Mouse (Mus musculus) stomach, embryonic 15.5 days (tissue): ENCODE results near the gene Sept9. TPM values are rescaled to one million over a fixed set of nuclear protein-coding genes. Genes with fewer than 3 reads are reported as not detected.

Experiments used
- ATAC-seq: fragments of 200-750 bp; cut with Nextera tagmentation; 2 replicates; pipeline ENCODE4 v1.8.0; 2017; ENCODE audit warnings: low read depth, moderate number of reproducible peaks, moderate TSS enrichment; ENCODE audit not compliant: insufficient read depth, low FRiP score
- H3K27ac ChIP-seq: fragments of 300-500 bp; sonication (generic); 2 replicates; pipeline ENCODE4 v1.5.1; 2015; ENCODE audit warnings: mild to moderate bottlenecking, inconsistent platforms
- H3K27me3 ChIP-seq: fragments of 300-500 bp; sonication (generic); replicated peaks from 2 replicates; pipeline ENCODE4 v1.6.1; 2015; ENCODE audit warnings: inconsistent platforms
- H3K36me3 ChIP-seq: fragments of 300-500 bp; sonication (generic); 2 replicates; pipeline ENCODE4 v1.6.1; 2015; ENCODE audit warnings: inconsistent platforms
- H3K4me1 ChIP-seq: fragments of 300-500 bp; sonication (generic); 2 replicates; pipeline ENCODE4 v1.6.1; 2015; ENCODE audit warnings: inconsistent platforms
- H3K4me2 ChIP-seq: fragments of 300-500 bp; sonication (generic); 2 replicates; pipeline ENCODE4 v1.6.1; 2015; ENCODE audit warnings: mild to moderate bottlenecking, inconsistent platforms
- H3K4me3 ChIP-seq: fragments of 300-500 bp; sonication (generic); replicated peaks from 2 replicates; pipeline ENCODE4 v1.5.1; 2015; ENCODE audit warnings: inconsistent platforms
- H3K9ac ChIP-seq: fragments of 300-500 bp; sonication (generic); 2 replicates; pipeline ENCODE4 v1.6.1; 2015; ENCODE audit warnings: inconsistent platforms
- H3K9me3 ChIP-seq: fragments of 300-500 bp; sonication (generic); 2 replicates; pipeline ENCODE4 v1.6.1; 2016; ENCODE audit warnings: inconsistent platforms
- WGBS: fragments of 180-500 bp; shearing (Covaris S2); methylation state at CpG from one replicate; pipeline ENCODE4 v1.1.7; 2015; 5-methylcytosine and 5-hydroxymethylcytosine counted together
- polyA plus RNA-seq: library from polyadenylated mRNA; unstranded; fragments of >200 nt; fragmentation: Nextera tagmentation; extraction: Ambion mirVana; gene quantifications from 2 replicates; pipeline ENCODE4 v1.2.1, GENCODE M21; 2015

Gene Sept9
- polyA plus RNA-seq, 1 experiment from 2014 or later = 107 TPM

DNA sequence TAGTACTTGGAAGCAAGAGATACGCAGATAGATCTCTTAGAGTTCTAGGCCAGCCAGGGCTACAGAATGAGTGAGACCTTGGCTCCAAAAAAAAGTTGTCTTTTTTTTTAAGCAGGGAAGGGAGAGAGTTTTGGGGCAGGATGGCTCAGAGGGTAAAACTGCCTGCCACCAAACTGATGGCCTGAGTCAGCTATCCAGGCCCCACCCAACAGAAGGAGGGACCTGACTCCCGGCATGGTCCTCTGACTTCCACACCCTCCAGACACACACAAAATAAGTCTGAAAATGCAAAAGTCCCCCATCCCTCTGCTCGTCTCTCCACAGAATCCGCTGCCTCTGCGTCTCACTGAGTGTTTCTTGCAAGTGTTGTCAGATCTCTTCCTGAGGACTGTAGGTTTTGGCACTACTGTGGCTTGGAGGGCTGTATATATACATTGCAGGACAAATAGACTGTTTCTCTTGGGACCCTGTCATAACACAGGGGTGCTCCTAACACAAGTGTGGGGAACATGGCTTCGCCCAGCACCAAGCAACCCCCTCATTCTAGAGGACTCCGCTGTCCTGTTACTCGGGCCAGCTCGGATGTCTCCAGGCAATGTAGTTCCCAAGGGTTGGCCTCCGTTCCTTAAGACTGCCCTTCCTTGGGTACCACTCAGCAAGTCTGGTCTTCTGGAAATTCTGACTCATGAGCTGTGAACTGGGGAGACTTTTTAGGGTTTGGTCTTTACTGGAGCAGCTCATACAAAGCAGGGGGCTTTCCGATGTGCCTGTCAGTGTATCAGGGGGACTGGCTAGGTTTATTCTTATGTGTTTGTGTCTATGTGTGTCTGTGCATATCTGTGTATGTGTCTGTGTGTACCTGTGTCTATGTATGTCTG lies 41.6 kb downstream of the Sept9 start:
- no peak overlapping the region for H3K4me3 ChIP-seq
- no peak overlapping the region for H3K27ac ChIP-seq
- no peak overlapping the region for H3K4me2 ChIP-seq
- H3K9ac ChIP-seq = no peak overlapping the region
- no peaks in the 10 kb centered on the region for H3K36me3 ChIP-seq
- no peaks in the 10 kb centered on the region for H3K27me3 ChIP-seq
- 80% methylated on average over 11 of the region's 11 CpGs for WGBS
- H3K9me3 ChIP-seq = no peaks in the 10 kb centered on the region
- peaks cover 7% of the 10 kb centered on the region for H3K4me1 ChIP-seq
- no peak for ATAC-seq

GRCm38 (mm10) chr11:117242339-117243084 lies 43.1 kb downstream of the Sept9 start:
- 73% methylated on average over 10 of the region's 10 CpGs for WGBS
- Histone ChIP-seq H3K9ac (no peak overlapping the region), H3K4me3 (no peak overlapping the region), H3K9me3 (no peaks in the 10 kb centered on the region), H3K4me2 (no peak overlapping the region), H3K4me1 (peaks cover 9% of the 10 kb centered on the region; the same call in 1 of the 2 replicates), H3K27me3 (no peaks in the 10 kb centered on the region), H3K36me3 (no peaks in the 10 kb centered on the region), H3K27ac (no peak overlapping the region)
- ATAC-seq = no peak

DNA sequence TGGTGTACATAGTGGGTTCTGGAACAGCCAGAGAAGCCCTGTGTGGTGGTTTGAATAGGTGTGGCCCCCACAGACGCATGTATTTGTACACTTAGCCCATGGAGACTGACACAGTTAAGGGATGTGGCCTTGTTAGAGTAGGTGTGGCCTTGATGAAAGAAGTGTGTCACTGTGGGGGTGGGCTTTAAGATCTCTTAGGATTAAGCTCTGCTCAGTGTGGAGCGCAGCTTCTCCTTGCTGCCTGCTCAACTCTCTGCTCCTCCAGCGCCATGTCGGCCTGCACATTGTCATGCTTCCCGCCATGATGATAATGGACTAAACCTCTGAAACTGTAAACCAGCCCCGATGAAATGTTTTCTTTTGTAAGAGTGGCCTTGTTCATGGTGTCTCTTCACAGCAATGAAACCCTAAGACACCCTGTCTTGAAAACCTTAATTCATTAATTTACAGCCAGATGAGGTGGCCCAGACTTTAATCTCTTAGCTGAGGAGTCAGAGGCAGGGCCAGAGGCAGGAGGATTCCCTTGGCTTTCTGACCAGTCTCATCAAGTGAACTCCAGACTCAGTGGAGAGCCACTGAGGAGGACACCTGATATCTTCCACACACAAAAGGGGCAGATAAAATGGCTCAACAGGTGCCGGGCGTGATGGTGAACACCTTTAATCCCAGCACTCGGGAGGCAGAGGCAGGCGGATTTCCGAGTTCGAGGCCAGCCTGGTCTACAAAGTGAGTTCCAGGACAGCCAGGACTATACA lies 44.3 kb downstream of the Sept9 start:
- no peak overlapping the region for H3K4me2 ChIP-seq
- H3K9me3 ChIP-seq = no peaks in the 10 kb centered on the region
- H3K27me3 ChIP-seq = no peaks in the 10 kb centered on the region
- no peak overlapping the region for H3K9ac ChIP-seq
- WGBS = 78% methylated on average over 12 of the region's 12 CpGs
- no peak for ATAC-seq
- H3K27ac ChIP-seq = no peak overlapping the region
- H3K36me3 ChIP-seq = no peaks in the 10 kb centered on the region
- H3K4me1 ChIP-seq = peaks cover 8% of the 10 kb centered on the region; the same call in 1 of the 2 replicates
- no peak overlapping the region for H3K4me3 ChIP-seq

DNA sequence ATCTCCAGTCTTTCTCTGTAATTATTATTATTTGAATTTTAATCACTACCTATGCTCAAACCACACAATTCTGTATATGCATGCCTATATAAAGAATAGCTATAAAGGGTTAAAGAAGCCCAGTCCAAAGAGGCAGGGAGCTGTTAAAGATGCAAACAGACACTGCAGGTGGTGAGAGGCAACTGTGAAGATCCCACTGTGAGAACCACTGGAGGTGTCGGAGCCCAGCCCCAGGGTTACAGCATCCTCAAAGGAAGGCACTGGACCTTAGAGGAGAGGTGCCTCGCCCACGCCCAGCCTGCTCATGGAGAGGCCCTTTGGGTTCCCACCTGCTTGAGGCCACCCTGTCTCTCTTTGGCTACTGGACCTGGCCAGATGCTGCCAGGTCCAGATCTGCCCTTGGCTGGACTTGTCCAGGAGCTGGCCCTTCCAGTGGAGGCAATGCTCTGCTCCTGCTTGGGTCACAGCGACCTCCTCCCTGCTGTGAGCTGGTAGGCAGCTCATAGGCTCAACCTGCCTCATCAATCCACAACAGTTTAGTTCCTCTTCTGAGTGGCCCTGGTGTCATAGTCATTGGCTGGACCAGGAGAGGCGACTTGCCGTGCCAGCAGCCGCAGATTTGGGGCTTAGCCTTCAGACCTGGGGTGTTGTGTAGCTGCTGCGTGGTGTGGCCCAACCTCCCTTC lies 45.7 kb downstream of the Sept9 start:
- H3K4me3 ChIP-seq = no peak overlapping the region
- H3K36me3 ChIP-seq = no peaks in the 10 kb centered on the region
- WGBS = 74% methylated on average over 8 of the region's 8 CpGs
- H3K9ac ChIP-seq = no peak overlapping the region
- H3K4me1 ChIP-seq = peaks cover 21% of the 10 kb centered on the region; the same call in 1 of the 2 replicates
- no peaks in the 10 kb centered on the region for H3K9me3 ChIP-seq
- no peak for ATAC-seq
- H3K27ac ChIP-seq = no peak overlapping the region
- H3K4me2 ChIP-seq = no peak overlapping the region
- no peaks in the 10 kb centered on the region for H3K27me3 ChIP-seq

DNA sequence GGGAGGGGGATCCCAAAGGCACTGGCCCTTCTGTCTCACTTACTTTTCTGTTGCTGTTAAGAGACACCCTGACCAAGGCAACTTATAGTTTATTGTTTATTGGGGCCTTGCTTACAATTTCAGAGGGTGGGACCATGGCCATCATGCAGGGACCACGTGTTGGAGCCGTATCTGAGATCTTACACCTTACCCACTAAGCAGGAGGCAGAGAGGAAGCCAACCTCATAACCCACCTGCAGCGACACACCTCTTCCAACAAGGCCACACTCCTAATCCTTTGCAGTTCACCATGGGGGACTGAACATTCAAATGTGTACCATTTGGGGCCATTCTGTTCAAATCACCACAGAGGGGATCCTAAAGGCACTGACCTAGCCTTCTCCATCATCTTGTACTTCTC lies 46.4 kb downstream of the Sept9 start:
- Histone ChIP-seq H3K36me3 (no peaks in the 10 kb centered on the region), H3K4me3 (no peak overlapping the region), H3K4me2 (no peak overlapping the region), H3K9me3 (no peaks in the 10 kb centered on the region), H3K27ac (no peak overlapping the region), H3K4me1 (peaks cover 20% of the 10 kb centered on the region; the same call in 1 of the 2 replicates), H3K27me3 (no peaks in the 10 kb centered on the region), H3K9ac (no peak overlapping the region)
- ATAC-seq = no peak
- 76% methylated on average over 3 of the region's 3 CpGs for WGBS

DNA sequence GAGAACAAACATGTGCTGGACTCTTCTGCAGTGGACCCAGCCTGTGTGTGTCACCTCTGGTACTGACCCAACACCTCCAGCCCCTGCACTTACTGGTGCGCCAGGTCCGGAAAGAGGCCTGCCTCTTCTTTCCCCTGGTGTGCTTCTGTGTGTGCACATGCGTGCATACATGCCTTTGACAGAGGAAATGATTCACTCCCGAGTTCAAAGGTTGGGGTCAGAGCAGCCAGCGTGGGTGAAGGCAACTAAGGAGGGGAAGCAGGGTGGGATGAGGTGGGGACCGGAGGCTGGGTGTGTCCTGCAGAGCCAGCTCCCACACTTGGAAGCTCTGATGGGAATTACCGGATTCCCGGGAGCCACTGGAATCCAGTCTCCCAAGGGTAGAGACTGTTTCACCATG lies 46.8 kb downstream of the Sept9 start:
- H3K27me3 ChIP-seq = no peaks in the 10 kb centered on the region
- 49% methylated on average over 8 of the region's 8 CpGs for WGBS
- H3K9me3 ChIP-seq = no peaks in the 10 kb centered on the region
- H3K9ac ChIP-seq = no peak overlapping the region
- H3K4me1 ChIP-seq = peaks cover 23% of the 10 kb centered on the region; the same call in 1 of the 2 replicates
- no peak for ATAC-seq
- no peak overlapping the region for H3K4me2 ChIP-seq
- H3K27ac ChIP-seq = no peak overlapping the region
- H3K4me3 ChIP-seq = no peak overlapping the region
- H3K36me3 ChIP-seq = no peaks in the 10 kb centered on the region

DNA sequence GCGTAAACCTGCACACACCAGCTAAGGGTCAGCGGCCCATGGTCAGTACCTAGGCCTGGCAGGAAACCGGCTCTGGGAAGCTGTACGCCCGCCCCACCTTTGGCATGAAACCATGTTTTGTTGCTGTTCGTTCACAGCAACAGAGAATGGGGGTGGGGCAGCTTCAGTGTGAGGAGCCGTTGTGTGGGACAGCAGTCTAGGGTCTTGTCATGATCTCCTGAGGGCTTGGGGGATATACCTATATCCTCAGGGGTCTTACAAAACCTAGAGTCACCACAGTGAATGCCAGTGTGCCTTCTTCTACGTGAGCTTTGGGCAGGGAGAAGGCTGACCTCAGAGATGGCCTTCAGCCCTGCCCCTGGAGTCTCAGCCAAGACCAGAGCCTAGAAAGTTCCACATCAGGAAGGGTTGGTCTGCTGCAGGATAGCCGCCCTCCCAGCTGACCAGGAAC lies 47.5 kb downstream of the Sept9 start:
- no peak overlapping the region for H3K4me2 ChIP-seq
- no peak overlapping the region for H3K4me3 ChIP-seq
- H3K27ac ChIP-seq = no peak overlapping the region
- H3K4me1 ChIP-seq = peaks cover 27% of the 10 kb centered on the region; the same call in 1 of the 2 replicates
- no peaks in the 10 kb centered on the region for H3K36me3 ChIP-seq
- ATAC-seq = no peak
- no peak overlapping the region for H3K9ac ChIP-seq
- no peaks in the 10 kb centered on the region for H3K27me3 ChIP-seq
- WGBS = 81% methylated on average over 9 of the region's 9 CpGs
- no peaks in the 10 kb centered on the region for H3K9me3 ChIP-seq

DNA sequence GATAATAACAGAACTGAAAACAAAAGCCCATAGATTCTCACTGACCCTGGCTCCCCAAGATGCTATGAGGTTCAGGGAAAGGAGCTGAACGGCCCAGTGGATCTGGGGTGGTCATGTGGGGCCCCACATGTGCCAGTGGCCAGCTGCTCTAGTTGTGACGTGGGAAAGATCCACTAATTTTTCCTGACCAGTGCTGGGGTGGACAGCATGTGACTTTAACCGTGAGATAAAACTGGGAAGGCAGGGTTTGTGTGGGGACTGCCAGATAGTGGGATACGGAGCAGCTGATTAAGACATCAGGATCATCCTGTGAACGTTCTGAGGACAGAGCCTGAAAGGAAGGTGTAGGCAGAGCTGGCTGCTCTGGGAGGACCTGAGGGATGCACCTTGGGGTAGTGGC lies 48.1 kb downstream of the Sept9 start:
- no peak for ATAC-seq
- H3K4me1 ChIP-seq = peaks cover 27% of the 10 kb centered on the region; the same call in 1 of the 2 replicates

DNA sequence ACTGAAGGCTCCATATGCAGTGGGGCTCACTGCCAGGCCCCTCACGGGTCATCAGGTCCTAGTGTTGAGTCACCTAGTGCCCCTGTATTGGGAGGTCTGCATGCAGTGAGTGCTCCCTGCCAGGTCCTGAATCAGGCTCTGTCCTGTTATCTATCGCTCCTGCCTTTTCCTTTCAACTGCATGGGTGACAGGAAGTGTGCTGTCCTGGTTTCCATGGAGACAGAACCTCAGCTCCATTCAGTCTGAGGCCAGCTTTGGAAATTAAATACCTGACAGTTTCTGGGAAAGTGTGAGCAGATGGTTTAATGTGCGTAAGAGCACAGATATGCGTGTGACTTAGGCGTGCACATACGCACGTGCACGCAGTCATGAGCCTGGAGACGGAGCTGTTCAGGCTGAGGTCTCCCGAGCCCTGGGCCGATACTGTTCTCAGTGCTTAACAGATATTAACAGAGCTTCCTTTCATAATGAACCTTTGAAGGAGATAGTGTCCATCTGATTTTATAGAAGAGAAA lies 49.3 kb downstream of the Sept9 start:
- no peaks in the 10 kb centered on the region for H3K36me3 ChIP-seq
- no peaks in the 10 kb centered on the region for H3K9me3 ChIP-seq
- no peaks in the 10 kb centered on the region for H3K27me3 ChIP-seq
- H3K4me2 ChIP-seq = no peak overlapping the region
- H3K4me1 ChIP-seq = peaks cover 39% of the 10 kb centered on the region
- peak overlapping the region; percentile 48; the same call in 1 of the 2 replicates for H3K27ac ChIP-seq
- WGBS = 30% methylated on average over 11 of the region's 11 CpGs
- no peak overlapping the region for H3K4me3 ChIP-seq
- ATAC-seq = peak; percentile 33; the same call in 1 of the 2 replicates
- H3K9ac ChIP-seq = no peak overlapping the region

More for the DNA sequence above, 48.1 kb downstream of the Sept9 start:
- Histone ChIP-seq H3K9me3 (no peaks in the 10 kb centered on the region), H3K4me3 (no peak overlapping the region), H3K9ac (no peak overlapping the region), H3K27ac (no peak overlapping the region), H3K4me2 (no peak overlapping the region), H3K27me3 (no peaks in the 10 kb centered on the region), H3K36me3 (no peaks in the 10 kb centered on the region)
- WGBS = 61% methylated on average over 5 of the region's 5 CpGs

DNA sequence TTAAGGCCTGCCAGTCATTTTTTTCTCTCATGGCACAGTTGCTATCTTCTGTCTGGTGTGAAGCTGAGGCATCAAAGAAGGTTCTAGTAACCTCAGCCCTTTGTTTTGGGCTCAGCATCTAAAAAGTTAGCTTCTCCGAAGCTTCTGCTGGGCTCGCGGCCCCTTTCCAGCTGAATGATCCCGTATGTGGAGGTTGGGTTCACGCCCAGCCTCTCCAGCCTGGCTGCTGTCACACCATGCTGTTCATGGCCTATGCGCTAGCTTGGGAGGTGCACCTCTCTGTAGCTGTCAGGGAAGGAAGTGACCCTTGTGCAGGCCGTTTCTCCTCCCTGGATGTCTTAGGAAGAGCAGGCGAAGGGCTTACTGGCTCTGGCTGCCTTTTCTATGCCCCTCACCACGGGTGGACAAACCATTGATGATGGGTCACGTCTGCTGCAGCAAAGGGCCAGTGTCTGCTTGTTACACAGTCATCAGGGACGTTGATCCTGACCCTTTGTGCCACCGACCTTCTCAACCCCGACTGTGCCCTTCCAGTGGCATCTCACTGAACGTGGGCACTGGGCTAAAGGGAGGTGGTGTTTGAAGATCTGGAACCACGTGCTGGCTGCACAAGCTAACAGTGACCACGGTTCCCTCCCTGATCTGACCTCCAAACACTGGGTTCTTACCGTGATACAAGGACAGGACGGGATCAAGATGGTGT lies 50.0 kb downstream of the Sept9 start:
- Histone ChIP-seq H3K36me3 (no peaks in the 10 kb centered on the region), H3K9me3 (no peaks in the 10 kb centered on the region), H3K4me3 (no peak overlapping the region), H3K4me1 (peaks cover 45% of the 10 kb centered on the region), H3K9ac (no peak overlapping the region), H3K27ac (peak overlapping the region; percentile 48; the same call in 1 of the 2 replicates), H3K27me3 (no peaks in the 10 kb centered on the region), H3K4me2 (no peak overlapping the region)
- WGBS = 69% methylated on average over 18 of the region's 18 CpGs
- ATAC-seq = no peak
